Mouse (Mus musculus) retina, embryonic 14.5 days (tissue): Measurements from ENCODE around the gene Fndc11.

ENCODE experiments used
- DNase-seq: peaks from one replicate; pipeline ENCODE4 v3.0.0-alpha.2; 2015; ENCODE audit warnings: low spot score

The Fndc11 gene

DNA sequence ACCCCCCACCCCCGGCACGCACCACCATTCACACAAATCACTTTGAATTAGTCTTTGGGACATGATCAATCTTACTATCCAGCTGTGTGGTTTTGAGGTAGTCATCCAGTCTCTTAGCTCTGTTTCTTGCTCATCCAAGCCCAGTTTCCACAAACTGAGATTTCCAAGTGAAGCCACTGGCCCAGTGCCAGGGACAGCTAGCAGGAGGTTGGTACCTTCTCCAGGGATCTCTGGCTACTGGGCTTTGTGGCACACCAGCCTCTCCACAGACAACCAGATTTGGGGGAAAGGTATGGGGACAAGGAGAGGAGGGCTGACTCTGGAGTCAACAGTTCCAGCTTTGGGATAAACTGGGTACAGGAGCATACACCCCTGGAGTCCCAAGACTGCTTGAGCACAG, 548 bp downstream of the Fndc11 start:
- no peak for DNase-seq

GRCm38 (mm10) chr2:181224994-181225393, 5.2 kb downstream of the Fndc11 start:
- no peak for DNase-seq

DNA sequence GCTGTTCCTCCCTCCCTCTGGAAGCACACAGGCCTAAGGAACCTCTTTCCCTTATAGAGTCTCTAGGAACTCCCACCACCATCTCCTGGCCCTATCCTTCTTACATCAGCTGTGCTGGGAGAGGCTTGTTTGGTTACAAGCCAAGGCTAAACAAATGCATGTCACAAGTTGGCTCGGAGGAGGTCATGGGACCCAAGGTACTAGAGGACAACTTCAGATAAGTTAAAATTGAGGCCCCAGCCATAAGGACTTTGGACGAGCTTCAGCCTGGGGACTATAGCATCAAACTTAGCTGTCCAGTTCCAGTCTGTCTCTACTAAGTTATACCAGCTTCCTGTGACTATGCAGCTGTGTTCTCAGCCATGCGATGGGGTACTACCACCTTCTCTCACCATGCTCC, 7.3 kb downstream of the Fndc11 start:
- no peak for DNase-seq

DNA sequence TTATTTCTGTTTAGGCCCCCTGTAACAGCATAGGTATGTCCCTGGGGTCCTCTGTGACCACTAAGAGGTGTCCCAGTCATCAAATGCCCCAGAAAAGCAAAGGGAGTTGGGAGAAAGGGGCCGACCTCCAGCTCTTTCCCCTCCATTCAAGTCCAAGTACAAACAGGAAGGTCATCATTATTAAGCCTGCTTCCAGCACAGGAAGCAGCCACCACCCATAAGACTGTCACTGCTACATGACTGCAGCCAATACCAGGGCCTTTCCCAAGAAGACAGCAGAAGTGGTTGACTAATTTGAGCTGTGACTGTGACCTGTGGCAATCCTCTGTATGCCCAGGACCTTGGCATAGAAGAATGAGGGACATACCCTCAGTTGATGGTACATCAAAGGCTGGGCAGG, 8.5 kb downstream of the Fndc11 start:
- DNase-seq = no peak

DNA sequence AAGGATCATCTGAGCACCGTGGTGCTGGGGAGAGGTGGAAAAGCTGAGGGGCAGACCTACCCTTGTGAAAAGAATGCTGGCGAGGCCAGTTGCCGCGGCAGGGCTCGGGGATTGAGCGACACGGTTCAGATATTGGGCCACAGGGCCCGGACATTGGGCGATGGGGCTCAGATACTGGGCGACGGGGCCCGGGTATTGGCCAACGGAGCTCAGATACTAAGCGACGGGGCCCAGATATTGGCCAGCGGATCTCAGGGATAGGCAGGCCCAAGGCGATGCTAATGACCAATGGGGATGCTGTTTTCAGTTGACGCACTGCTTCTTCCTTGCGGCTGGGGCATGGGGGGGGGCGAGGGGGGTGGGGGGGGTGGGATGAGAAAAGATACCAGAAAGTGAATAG, 11.4 kb downstream of the Fndc11 start:
- no peak for DNase-seq

GRCm38 (mm10) chr2:181233443-181233842, 13.6 kb downstream of the Fndc11 start:
- no peak for DNase-seq

- DNase-seq = no peak
Measured at GRCm38 (mm10) chr2:181234680-181235079, 14.9 kb downstream of the Fndc11 start.

- DNase-seq = no peak
Measured at GRCm38 (mm10) chr2:181235681-181236566, 16.1 kb downstream of the Fndc11 start.

DNA sequence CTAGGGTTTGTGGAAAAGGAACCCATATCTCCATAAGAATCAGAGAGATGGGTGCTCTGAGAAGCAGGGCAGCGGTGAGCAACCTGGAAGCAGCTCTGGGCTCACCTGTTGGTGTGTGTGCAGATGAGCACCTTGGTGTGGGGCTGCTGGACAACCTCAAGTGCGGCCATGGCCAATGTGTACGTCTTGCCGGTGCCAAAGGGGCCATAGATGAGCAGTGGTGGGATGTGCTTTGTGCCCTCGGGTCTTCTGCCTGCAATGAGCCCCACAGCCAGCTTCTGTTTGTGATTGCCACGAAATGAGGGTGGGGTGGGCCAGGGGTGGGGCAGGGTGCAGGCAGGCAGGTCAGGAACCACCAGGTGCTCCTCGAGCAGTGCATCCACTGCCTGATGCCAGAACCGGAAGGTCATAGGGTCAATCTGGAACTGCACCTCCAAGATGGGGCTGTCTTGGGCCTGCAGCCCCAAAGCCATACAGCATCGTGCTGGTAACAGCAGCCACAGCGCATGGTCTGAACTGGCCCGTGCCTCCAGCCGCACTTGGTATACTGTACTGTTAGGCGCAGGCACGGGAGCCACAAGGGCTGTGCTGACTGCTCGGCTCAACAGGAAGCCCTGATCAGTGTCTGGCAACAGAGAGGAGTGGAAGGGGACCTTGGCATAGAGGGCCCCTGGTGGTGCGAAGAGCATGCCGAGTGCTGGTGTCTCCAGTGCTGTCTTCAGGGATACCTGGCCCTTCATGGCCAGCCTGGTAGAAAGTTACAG, 17.6 kb downstream of the Fndc11 start:
- DNase-seq = no peak

DNA sequence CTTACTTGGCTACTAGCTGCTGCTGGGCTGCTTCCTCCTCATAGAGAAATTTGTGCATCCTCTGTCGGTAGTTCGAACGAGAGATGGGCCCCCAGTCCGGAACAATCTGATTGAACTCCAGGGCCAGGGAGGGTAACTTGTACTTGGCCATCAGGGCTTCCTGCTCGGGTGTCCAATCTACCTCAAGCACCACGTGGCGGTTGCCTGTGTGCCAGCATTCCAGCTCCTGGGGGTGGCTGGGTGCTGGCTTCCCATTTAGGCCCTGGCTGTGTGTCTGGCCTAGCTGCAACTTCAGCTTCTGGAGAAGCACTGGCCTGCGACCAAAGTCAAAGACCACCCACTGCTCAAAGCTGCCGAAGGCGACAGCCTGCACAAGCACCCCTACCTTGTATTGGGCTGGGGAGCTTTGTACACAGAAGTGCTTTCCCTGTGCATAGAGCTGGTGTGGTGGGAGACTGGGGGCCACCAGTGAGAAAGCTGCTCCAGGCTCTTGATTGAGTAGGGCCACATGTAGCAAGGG, 18.3 kb downstream of the Fndc11 start:
- no peak for DNase-seq

DNA sequence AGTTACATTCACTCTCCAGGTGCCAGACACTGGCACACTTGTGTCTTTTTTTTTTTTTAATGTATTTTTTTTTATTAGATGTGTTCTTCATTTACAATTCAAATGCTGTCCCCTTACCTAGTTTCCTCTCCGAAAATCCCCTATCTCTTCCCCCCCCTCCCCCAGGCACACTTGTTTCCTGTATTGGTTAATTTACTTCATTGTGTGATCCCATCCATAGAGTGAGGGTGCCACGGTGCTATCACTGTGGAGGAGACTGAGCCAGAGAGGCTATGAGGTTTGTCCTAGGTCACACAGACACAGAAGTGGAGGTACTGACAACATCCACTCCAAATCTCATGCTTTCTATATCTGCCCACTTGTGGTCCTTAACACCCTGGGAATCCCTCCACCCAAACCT, 19.0 kb downstream of the Fndc11 start:
- no peak for DNase-seq

DNA sequence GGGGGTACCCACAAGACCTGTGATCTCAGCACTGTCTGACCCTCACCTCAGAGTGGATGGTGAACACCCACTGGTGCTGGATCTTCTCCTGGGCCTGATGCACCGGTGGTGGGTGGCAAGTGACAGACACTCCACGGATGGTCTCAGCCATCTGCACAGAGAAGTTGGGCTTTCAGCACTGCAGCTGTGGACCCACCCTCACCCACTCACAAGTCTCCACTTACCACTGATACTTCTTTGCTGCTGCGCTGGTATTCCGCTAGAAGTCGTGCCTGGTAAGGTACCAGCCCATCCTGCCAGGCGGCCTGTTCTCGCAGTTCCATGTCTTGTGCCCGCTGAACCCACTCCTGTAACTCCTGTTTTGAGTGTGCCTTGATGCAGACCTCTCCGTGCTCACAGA, 19.4 kb downstream of the Fndc11 start:
- no peak for DNase-seq

DNA sequence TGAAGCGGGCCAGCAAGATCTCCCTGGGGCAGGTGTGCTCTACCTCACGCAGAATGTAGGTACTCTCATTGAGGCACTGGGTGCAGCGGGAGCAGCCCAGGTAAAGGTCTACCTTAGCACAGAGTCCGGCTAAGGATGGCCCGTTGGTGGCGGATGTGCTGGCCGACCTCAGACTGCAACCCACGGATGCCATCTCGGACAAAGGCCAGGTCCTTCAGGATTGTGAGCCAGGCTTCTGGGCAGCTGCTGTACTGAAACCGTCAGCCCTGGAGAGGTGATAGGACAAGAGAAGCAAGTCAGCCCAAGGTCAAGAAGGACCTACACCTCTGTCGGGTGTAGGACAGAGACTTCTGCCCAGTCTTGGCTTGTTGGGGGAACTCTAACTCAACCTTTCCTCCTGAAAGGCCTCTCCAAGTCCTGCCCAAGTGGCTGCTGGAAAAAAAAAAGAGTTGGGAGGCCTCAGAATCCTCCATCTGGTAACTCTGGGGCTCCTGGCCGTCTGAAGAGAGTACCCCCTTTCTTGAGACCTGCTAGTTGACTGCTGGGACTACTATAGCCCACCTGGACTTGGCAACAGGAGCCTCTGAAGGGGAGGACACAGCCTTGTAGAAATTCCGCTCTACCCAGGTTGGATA, 21.1 kb downstream of the Fndc11 start:
- DNase-seq = no peak

DNA sequence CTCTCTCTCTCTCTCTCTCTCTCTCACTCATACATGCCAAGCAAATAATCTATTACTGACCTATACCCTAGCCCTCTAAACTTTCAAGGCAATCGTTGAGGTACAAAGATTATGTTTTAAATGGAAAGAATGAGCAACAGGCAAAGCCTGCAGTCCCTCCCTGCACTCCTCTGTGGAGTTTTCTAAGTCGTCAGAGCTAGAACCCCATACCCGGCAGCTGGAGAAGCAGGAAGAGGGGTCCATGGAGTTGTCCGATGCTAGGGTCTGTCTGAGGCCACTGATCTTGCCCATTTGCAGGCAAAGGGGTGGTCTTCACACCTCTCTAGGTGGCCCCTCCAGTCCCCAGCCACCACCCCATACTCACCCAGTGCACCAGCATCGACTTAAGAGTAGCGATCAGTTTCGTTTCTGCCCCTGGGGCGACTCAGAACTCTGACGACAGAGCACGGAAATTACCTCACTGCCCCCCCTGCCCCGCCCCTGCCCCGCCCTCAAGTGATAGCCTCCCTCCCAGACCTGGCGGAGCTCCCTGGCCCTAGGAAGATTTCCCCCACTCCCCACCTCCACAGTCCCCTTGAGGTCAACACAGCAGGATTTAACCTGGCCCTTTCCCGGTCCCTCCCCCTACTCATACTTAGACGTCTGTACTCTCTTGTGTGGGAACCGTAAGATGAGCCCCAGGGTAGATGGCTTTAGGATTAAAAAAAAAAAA, 21.9 kb downstream of the Fndc11 start, which contains the start of gene Helz2:
TSS of gene Helz2 (minus strand) at position 426 of the 712 bp plus-strand sequence.
- no peak for DNase-seq

- no peak for DNase-seq
Measured at GRCm38 (mm10) chr2:181242314-181242665, 22.5 kb downstream of the Fndc11 start.

DNA sequence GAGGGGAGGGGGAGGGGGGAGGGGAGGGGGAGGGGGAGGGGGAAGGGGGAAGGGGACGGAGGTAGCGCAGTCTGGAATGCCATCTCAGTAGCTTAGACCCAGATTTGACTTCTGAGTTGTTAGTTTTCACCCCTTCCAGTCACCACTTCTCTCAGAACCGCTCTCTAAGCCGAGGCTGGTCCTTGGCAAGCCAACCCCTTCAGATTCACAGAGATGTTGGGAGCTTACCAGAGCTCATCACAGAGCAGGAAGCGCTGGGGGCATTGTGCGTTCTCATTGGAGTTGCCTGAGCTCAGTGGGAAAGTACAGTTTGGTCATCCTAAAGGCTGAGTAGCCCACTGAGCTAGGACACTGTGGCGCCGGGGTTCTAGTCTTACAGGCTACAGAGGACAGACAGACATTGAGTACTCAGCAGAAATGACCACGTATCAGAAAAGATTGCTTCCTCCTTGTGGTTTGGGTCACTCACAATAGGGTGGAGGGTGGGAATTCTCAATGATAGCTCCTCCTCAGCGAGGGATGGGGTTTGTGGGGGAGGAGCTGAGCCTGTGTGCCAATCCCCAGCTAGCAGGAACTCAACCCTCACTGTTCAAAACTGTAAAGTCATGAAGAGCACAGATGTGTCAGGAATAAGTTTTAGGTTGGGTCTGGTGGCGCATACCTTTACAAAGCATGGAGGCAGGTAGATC, 24.0 kb downstream of the Fndc11 start:
- DNase-seq = no peak

DNA sequence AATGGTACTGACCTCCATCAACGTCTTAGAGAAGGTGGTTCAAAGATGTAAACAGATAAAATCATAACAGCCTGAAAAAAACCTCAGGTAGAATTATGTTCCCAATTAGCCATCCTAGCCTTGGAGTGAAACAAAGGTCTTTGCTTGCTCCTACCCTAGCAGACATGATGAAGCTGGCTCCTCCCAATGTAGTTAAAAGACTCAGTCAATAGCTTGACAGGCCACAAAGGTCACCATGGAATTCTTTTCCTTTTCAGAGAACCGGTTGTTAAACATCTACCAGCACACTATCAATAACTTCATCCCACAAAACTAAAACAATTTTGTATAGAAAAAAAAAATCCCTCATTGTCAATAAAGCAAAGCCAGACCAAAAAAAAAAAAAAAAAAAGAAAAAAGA, 25.2 kb downstream of the Fndc11 start:
- no peak for DNase-seq

DNA sequence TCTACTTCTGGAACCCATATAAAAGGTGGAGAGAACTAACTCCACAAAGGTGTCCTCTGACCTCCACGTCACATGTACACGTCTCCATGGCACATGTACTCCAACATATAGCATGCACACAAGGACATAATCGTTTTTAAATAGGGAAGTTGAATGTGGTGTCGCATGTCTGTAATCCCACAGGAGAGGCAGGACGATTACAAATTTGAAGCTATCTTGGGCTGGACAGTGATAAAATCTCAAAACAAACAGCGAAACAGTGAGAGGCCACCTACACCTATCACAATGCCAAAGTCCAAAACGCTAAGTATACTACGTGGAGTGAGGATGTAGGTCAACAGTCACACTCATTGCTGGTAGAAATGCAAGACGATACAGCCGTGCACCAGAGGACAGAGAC, 29.4 kb downstream of the Fndc11 start:
- no peak for DNase-seq

DNA sequence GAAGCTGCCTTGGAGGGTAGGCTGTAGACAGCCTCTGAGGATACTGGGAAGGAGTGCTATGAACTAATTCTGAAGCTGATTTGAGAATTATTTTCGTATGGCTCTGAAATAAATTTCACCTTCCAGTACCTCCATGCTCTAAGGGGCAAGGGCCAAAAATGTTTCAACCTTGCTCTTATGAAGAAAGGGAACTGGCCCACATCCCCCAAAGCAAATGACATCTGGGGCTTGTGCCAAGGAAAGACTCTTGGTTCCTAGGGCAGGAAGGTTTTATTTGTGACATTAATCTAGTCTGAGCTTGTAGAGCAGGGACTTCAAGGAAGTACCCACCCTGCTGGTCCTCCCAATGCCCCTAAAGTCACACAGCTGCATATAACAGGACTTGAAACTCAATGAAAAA, 32.0 kb downstream of the Fndc11 start:
- DNase-seq = no peak

- no peak for DNase-seq
Measured at GRCm38 (mm10) chr2:181253248-181253647, 33.4 kb downstream of the Fndc11 start.

DNA sequence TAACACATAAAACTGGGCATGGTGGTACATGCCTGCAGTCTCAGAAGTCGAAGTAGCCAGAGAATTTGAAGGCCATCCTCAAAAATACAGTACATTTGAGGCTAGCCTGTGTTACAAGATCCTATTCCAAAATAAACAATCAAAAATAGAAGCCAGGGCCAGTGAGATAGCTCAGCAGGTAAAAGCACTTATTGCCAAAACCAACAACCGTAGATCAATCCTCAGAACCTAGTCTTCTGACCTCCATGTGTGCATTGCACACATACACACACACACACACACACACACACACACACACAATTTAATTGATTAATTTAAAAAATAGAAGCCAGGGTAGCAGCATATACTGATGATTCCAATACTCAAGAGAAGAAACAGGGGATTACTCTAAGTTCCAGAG, 47.0 kb downstream of the Fndc11 start:
- DNase-seq = no peak
